Mouse (Mus musculus) kidney, postnatal 25 days (tissue): ENCODE measurements around the gene Htr7.
A peak's percentile ranks its signal among the peaks of the same experiment; 100 is the strongest.

Source experiments
- DNase-seq, 2 experiments: peaks; one replicate each; pipeline ENCODE4 v3.0.0; 2021; ENCODE audit warnings: mixed read lengths in 2 of 2

Gene Htr7

GRCm38 (mm10) chr19:36057231-36057811 lies at the start of gene Htr7:
Gene Htr7, minus strand, starts transcription at chr19:36057507.
- no peak for DNase-seq

- no peak for DNase-seq
Measured at GRCm38 (mm10) chr19:36103909-36104308, 46.6 kb upstream of the Htr7 start.

GRCm38 (mm10) chr19:36098916-36099315 lies 41.6 kb upstream of the Htr7 start:
- DNase-seq = no peak

- no peak for DNase-seq
Measured at GRCm38 (mm10) chr19:36098265-36098664, 41.0 kb upstream of the Htr7 start.

DNA sequence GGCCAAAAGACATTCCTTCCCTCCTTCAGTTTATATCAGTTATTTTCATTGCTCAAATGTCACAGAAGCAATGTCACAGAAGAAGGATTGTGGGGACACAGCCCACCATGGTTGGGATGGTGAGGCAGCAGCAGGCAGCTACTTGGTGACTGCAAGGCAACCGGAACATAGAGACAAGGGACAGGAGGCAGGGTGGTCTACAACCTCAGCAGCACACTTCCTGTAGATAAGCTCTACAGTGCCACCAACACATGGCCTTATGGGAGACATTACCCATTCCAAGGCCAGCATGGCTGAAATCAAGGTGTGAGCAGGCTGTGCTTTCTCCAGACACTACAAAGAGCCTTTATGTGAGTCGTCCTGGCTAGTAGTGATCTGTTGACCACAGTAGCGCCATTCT lies 39.9 kb upstream of the Htr7 start:
- no peak for DNase-seq

DNA sequence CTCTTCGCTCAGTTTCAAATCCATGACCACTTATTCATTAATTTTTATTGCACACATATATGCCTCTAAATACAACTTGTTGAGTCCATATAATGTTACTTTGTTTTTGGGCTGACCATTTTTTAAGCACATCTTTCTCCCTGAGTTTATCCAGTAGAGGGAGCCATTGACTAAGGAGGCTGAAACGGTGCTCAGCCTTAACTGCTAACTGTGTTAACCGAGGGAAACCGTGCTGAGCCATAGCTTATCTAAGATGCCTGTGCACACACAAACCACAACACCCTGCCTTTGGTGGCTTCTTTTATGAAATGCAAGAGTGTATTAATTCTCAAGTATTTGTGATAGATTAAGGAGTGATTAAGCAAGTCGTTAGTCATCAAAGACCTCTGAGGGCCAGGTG lies 33.5 kb upstream of the Htr7 start:
- no peak for DNase-seq

DNA sequence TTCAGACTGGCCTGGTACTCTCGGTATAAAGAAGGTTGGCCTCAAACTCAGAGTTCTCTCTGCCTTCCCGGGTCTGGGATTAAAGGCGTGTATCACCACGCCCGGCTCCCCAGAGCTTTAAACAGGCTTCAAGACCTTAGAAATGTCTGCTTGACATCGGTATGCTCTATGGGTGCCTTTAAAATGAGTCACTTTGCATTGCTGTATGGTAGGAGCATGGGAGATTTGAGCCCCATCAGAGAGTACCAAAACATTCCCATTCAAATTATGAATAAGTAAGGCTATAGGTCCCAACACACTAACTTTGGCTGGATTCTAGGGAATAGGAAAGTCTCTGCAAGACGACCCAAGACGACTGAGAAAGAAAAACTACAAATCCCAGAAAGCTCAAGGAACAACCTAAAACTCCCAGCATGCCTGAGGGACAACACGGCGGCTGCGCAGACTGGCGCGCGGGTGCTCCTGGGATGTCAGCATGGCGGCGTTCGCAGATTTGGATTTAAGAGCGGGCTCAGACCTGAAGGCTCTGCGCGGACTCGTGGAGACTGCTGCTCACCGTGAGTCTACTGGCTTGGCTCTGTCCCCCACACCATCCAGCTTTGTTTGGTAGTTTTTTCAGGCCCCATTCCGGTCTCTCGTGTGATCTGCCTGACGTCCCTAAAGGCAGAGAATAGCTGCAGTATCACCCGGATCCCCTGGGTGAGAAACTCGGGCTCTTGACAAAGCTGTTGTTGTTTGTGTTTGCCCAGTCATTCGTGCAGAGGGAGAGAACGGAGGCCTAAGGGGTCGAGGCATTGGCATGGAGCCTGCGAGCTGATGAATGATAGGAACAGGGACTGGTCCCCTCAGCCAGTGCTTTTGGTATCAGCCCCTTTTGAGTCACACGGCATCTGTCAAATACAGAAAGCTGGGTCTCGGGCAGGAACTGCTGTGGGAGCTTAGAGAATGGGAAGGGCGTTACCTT lies 26.2 kb upstream of the Htr7 start, which contains the start of gene Rpp30:
Rpp30 (plus strand) TSS at position 455 of the 964 bp plus-strand sequence.
- DNase-seq = peak; percentile 89 to 93

DNA sequence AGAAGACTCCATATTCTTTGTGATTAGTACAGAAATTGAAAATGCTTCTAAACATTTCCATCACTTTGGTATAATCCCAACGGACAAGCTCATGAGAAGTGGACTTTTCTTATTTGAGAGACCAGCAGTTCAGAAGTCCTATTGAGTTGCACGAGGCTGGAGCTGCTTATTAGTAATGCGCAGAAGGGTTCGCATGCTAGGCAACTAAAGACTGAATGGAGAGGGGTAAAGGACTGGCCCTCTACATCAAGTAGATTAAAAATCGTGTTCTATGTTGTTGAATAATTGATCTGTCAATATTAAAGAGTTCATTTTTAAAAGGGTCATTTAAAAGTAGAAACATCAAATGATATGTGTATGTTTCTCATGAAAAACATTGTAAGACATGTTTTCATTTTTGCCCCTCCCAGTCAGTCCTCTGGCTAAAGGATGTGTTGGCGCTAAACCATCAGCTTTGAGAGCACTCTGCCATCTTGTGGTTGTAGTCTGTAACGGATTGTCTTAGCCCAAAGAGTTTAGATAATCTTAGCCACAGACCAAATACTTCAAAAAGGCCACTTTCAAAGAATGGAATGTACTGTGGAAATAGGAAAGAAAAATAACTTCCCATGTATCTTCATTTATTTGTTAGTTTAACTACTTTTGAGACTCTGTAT lies 25.4 kb upstream of the Htr7 start:
- peak; percentile 38 to 45 for DNase-seq

DNA sequence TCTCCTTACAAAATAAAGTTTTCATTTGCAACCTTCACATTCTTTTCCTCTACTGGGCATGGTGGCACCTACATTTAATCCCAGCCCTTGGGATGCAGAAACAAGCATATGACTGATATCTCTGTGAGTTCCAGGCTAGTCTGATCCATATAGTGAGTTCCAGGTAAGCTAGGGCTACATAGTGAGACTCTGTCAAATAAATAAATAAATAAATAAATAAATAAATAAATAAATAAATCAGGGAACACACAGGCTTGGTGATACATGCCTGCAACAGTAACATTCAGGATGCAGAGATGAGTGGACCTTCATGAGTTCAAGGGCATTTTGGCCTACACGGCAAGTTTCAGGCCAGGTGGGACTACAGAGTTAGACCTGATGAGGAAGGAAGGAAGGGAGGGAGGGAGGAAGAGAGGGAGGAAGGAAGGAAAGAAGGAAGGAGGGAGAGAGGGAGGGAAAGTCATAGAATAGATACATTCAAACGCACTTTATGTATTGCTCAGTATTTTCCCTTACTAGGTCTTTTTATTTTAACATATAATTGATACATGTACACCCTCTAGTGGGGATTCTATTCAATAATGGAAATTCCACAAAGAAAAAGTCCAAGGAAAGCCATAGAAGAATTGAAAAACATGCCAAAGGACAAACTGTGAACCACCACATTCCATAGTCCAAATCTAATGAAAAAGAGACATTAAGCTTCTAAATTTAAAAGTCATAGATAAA lies 5.7 kb upstream of the Htr7 start:
- DNase-seq = no peak

GRCm38 (mm10) chr19:36056502-36057221 lies 645 bp downstream of the Htr7 start:
- peak in 1 of 2 experiments; percentile 34 for DNase-seq

GRCm38 (mm10) chr19:36046046-36046445 lies 11.3 kb downstream of the Htr7 start:
- no peak for DNase-seq

DNA sequence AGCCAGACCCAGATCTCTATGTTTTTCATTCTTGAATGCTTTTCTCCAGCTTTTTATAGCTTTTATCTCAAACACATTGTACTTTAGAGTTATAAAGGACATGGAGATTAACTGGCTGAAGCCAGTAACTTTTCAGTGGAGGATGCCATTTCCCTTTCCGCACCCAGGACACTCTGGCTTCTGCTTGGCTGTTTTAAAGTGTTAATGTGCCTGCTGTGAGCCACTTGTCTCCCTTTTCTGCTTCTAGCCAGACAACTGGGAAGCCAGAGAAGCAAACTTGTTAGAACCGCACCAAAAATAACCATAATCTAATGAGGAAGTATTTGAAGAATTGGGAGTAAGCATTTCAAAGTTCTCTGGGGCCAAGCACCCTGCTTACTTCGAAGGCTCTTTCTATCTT lies 42.5 kb downstream of the Htr7 start:
- DNase-seq = no peak

- DNase-seq = no peak
Measured at GRCm38 (mm10) chr19:36006277-36006676, 51.0 kb downstream of the Htr7 start.

GRCm38 (mm10) chr19:36004961-36005360 lies 52.3 kb downstream of the Htr7 start:
- no peak for DNase-seq

- no peak for DNase-seq
Measured at GRCm38 (mm10) chr19:36002476-36003445, 54.5 kb downstream of the Htr7 start.

- no peak for DNase-seq
Measured at GRCm38 (mm10) chr19:36001512-36001911, 55.8 kb downstream of the Htr7 start.

DNA sequence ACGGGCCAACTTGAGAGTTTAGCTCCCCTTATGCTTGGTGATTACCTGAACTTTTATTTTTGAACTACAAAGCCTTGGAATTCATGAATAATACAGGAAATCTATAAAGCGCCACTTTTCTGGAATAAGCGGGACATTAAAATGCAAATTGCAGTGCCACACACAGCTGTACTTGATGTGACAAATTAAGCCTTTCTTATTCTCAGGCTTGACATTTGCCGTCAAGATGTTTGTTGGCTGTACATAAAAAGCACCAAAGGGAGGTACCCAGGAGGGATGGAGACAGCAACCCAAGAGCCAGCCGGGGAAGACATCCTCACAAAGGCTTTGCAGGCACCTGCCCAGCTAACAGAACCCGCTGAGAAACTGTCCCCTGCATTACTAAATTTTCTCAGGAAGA lies 56.4 kb downstream of the Htr7 start:
- DNase-seq = no peak

DNA sequence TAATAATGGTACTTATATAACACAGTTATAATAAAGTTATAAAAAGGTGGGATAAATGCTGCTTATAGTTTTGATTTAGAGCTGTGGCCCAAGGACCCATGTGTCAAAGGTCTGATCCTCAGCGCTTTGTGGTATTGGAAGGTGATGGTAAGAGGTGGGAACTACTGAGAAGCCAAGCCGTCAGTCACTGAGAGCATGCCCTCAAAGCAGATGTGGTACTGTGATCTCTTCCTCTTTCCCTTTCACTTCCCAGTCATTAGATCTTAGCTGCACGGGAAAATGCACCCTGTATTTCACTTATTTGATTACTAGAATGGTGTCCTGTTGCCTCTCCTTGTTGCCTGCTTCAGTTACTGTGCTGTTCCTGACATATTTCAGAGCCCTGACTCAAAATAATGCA lies 59.9 kb downstream of the Htr7 start:
- DNase-seq = no peak

- no peak for DNase-seq
Measured at GRCm38 (mm10) chr19:35987461-35987860, 69.8 kb downstream of the Htr7 start.

DNA sequence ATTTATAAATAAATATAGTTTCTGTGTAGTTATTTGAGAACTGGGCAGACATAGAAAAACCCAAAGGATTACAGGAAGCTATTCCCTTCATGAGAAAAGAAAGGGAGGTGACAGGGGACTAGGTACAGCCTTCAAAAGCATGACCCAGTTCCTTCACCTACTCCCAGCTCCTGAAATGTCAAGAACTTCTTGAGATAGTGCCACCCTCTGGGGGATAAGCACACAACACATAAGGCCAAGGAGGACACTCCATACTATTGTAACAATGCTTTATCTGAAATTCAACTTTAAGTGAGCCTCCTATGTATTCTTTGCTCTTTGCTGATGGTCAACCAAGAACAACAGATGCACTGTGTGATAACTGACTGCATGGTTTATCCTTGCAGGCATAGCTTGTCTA lies 82.6 kb downstream of the Htr7 start:
- no peak for DNase-seq

DNA sequence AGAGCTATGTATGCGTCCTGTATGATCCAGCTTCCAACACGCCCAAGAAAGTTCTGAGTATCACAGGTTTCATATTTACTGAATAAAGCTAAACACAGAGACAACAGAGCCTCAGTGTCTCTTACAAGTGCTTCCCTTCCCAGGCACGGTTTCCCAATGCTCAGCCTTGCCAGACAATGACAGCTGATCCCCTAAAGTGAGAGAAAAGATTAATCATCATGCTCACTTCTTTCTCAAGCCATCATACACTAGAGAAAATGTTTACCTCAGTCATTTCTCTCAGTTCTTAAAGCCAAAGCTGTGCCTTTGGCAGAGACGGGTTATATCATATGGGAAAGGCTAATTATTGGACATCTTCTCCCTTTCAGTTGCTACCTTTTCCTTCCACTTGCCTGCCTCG lies 99.7 kb downstream of the Htr7 start:
- no peak for DNase-seq
